Mouse (Mus musculus): ENCODE results near the gene Gm5426.

GRCm38 (mm10) chr10:96104624-96105023 is 31.8 kb upstream of the Gm5426 start:
- TF ChIP-seq CTCF (IDR thresholded peaks at IDR 0.05; ENCODE audit: low read depth, low read length), result no peak
- no peak for TF ChIP-seq POLR2AphosphoS5 (IDR thresholded peaks at IDR 0.05; ENCODE audit: insufficient replicate concordance, low read depth, low read length)
- TF ChIP-seq GATA1 (IDR thresholded peaks at IDR 0.05; ENCODE audit: borderline replicate concordance, low read length), result no peak

Measured in G1E (cell line).